Mouse (Mus musculus) liver, adult 2 months (tissue): ENCODE data around the gene Etfa.

Experiments
- CTCF ChIP-seq: fragments of 200-500 bp; IDR thresholded peaks from 2 replicates; pipeline ENCODE4 v1.5.1; 2011; ENCODE audit warnings: low read depth, low read length, control low read depth
- POLR2A ChIP-seq: fragments of 200-500 bp; IDR thresholded peaks from 2 replicates; pipeline ENCODE4 v1.6.1; 2011; ENCODE audit warnings: low read length, control low read depth; ENCODE audit not compliant: insufficient read depth; ENCODE audit errors: extremely low read depth

DNA sequence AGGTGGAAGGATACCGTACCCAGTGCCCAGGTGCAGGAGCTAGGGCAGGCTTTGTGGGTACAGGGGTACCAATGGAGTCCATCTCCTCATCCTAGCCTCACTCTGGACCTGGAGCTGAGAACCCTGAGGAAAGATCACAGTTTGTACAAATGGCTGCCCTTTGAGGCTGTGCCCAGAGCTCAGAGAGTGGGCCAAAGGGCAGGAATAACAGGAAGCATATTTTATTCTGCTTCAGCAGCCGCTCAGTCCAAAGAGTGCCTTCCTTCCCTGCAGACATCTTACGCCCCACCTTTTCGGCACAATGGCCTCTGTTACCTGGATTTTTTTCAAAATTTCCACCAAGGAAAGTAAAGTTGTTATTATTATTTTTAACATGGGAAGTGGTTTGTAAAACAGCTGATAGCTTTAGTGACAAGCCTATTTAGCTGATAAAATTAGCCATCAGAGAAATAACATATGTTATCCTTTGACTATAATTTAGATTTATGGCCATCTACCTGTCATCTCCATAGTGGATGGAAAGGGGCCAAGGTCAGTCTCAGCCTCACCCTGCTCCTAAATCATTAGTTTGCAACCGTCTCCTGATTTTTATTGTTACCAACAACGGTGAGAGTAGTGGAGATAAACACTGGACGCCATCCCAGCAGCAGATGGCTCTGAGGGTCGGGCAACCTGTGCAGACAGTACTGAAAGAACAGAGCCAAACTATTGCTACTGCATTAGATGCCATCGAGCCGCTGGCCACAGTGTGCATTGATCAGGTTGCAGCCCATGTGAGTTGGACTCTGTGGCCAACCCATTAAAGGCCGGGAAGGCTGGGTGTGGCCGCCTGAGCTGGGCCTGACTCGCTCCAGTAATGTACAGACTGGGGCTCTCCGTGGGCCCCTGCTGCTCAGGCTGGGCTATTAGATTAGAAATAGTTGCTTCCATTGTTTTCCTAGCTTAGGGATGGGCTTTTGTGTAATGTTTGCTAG lies 88.3 kb downstream of the Etfa start:
- TF ChIP-seq CTCF (no peak), POLR2A (no peak)
